Mouse (Mus musculus): ENCODE data around the gene Rnf186. TPM values are rescaled to one million over a fixed set of nuclear protein-coding genes. Genes with fewer than 3 reads are reported as not detected.

Gene Rnf186
- total and polyA plus RNA-seq, 3 experiments, result not detected

DNA sequence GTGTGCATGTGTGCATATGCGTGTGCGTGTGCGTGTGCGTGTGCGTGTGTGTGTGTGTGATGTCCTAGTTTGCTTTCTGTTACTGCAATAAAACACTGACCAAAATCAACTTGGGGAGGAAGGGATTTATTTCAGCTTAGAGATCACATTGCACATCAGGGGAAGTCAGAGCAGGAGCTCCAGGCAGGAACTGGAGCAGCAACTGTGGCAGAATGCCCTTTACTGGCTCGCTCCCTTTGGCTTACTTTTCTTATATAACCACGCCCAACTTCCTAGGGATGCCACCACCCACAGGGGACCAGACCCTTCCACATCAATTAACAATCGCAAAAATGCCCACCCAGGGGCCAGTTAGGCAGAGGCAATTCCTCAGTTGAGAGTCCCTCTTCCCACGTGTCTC lies 8.3 kb upstream of the Rnf186 start:
- Histone ChIP-seq H3K4me3 (replicated peaks in 1 of 3; ENCODE audit: low read depth in 2 of 3, low read length in 2 of 3, poor library complexity in 1 of 3) (no peak overlapping the region), H3K9me3 (replicated peaks; ENCODE audit: low read length) (no peaks in the 10 kb centered on the region), H3K4me1 (ENCODE audit: control insufficient read depth in 1 of 2, insufficient read depth in 2 of 2) (peaks cover 0 to 7% of the 10 kb centered on the region in 2 experiments; a peak in 2 of 4 replicates), H3K4me2 (ENCODE audit: insufficient read depth, low read depth, poor library complexity, severe bottlenecking) (no peak overlapping the region), H3K79me2 (replicated peaks; ENCODE audit: control insufficient read depth, extremely low read depth, insufficient read depth, poor library complexity, severe bottlenecking) (no peaks in the 10 kb centered on the region), H3K36me3 (replicated peaks in 1 of 2; ENCODE audit: control insufficient read depth in 1 of 2, insufficient read depth in 1 of 2, low read length in 1 of 2) (no peaks in the 10 kb centered on the region), H3K27ac (ENCODE audit: insufficient read depth, low read depth) (no peak overlapping the region), H3K27me3 (replicated peaks) (peaks cover 42% of the 10 kb centered on the region), H3K9ac (ENCODE audit: insufficient read depth, low read depth) (no peak overlapping the region)
- in situ Hi-C loops (cut with MboI; ENCODE audit: low pct_ligation_motif_present, low pct_unique_long_range_greater_than_20kb, low sequenced_read_pairs) (no loop called here), dilution Hi-C loops (cut with MboI; ENCODE audit: extremely low pct_ligation_motif_present, extremely low pct_unique_long_range_greater_than_20kb, low sequenced_read_pairs) (no loop called here)
- no peak for DNase-seq (ENCODE audit: extremely low read depth)
- TF ChIP-seq CHD2 (IDR thresholded peaks at IDR 0.05; ENCODE audit: low read length) (no peak), ETS1 (conservative IDR thresholded peaks at IDR 0.05; ENCODE audit: low read depth, low read length) (no peak), GABPA (IDR thresholded peaks at IDR 0.05; ENCODE audit: insufficient replicate concordance, low read depth, low read length) (no peak), BHLHE40 (IDR thresholded peaks at IDR 0.05; ENCODE audit: low read depth, low read length) (no peak), MAFK (IDR thresholded peaks at IDR 0.05; ENCODE audit: insufficient replicate concordance, low read length) (no peak), MXI1 (IDR thresholded peaks at IDR 0.05; ENCODE audit: low read depth, low read length) (no peak), ELF1 (IDR thresholded peaks at IDR 0.05; ENCODE audit: low read depth, low read length) (no peak), USF2 (conservative IDR thresholded peaks at IDR 0.05; ENCODE audit: low read depth, low read length) (no peak), ZMIZ1 (IDR thresholded peaks at IDR 0.05; ENCODE audit: low read depth, low read length) (no peak), EP300 (IDR thresholded peaks at IDR 0.05; ENCODE audit: low read length) (no peak), E2F4 (IDR thresholded peaks at IDR 0.05; ENCODE audit: insufficient replicate concordance, low read depth, low read length) (no peak), TBP (conservative IDR thresholded peaks at IDR 0.05; ENCODE audit: low read depth, low read length) (no peak), CHD1 (IDR thresholded peaks at IDR 0.05; ENCODE audit: low read depth, low read length) (no peak), NELFE (IDR thresholded peaks at IDR 0.05; ENCODE audit: low read depth, low read length) (no peak), JUND (conservative IDR thresholded peaks at IDR 0.05; ENCODE audit: low read depth, low read length) (no peak)

DNA sequence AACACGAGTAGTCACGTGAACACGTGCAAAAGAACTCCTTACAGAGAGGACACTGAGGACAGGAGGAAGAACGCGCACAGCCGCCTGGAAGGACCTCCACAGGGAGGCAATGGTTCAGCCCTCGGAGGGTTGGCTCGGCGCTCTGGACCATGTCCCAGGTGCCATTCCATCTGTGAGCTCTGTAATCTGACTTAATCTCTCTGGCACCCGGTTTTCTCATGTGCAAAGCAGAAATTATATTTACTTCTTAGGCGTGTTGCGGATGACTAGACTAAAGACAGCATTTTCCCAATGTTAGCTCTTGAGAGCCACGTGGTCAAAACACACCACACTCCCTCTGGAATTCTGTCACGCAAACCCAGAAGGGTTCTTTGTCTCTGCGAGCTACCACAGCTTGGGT lies 7.8 kb upstream of the Rnf186 start:
- Histone ChIP-seq H3K9me3 (replicated peaks; ENCODE audit: low read length) (no peaks in the 10 kb centered on the region), H3K9ac (ENCODE audit: insufficient read depth, low read depth) (no peak overlapping the region), H3K36me3 (replicated peaks in 1 of 2; ENCODE audit: control insufficient read depth in 1 of 2, insufficient read depth in 1 of 2, low read length in 1 of 2) (no peaks in the 10 kb centered on the region), H3K4me1 (ENCODE audit: control insufficient read depth in 1 of 2, insufficient read depth in 2 of 2) (peaks cover 0 to 7% of the 10 kb centered on the region in 2 experiments; a peak in 2 of 4 replicates), H3K27ac (ENCODE audit: insufficient read depth, low read depth) (no peak overlapping the region), H3K4me3 (replicated peaks in 1 of 3; ENCODE audit: low read depth in 2 of 3, low read length in 2 of 3, poor library complexity in 1 of 3) (no peak overlapping the region), H3K4me2 (ENCODE audit: insufficient read depth, low read depth, poor library complexity, severe bottlenecking) (no peak overlapping the region), H3K27me3 (replicated peaks) (peaks cover 45% of the 10 kb centered on the region), H3K79me2 (replicated peaks; ENCODE audit: control insufficient read depth, extremely low read depth, insufficient read depth, poor library complexity, severe bottlenecking) (no peaks in the 10 kb centered on the region)
- dilution Hi-C loops (cut with MboI; ENCODE audit: extremely low pct_ligation_motif_present, extremely low pct_unique_long_range_greater_than_20kb, low sequenced_read_pairs) (no loop called here), in situ Hi-C loops (cut with MboI; ENCODE audit: low pct_ligation_motif_present, low pct_unique_long_range_greater_than_20kb, low sequenced_read_pairs) (no loop called here)
- TF ChIP-seq MXI1 (IDR thresholded peaks at IDR 0.05; ENCODE audit: low read depth, low read length) (no peak), ELF1 (IDR thresholded peaks at IDR 0.05; ENCODE audit: low read depth, low read length) (no peak), MAFK (IDR thresholded peaks at IDR 0.05; ENCODE audit: insufficient replicate concordance, low read length) (no peak), ZNF384 (IDR thresholded peaks at IDR 0.05; ENCODE audit: low read depth, low read length) (no peak), CHD1 (IDR thresholded peaks at IDR 0.05; ENCODE audit: low read depth, low read length) (no peak), ZMIZ1 (IDR thresholded peaks at IDR 0.05; ENCODE audit: low read depth, low read length) (no peak), RCOR1 (conservative IDR thresholded peaks at IDR 0.05; ENCODE audit: low read depth, low read length) (no peak), JUND (conservative IDR thresholded peaks at IDR 0.05; ENCODE audit: low read depth, low read length) (no peak), CTCF (conservative IDR thresholded peaks at IDR 0.05 in 1 of 2, IDR thresholded peaks at IDR 0.05 in 1 of 2; ENCODE audit: low read depth in 2 of 2, low read length in 2 of 2) (no peak)
- no peak for DNase-seq (ENCODE audit: extremely low read depth)
